Mouse (Mus musculus): ENCODE measurements at regions not wholly inside any gene's neighbourhood (a gene's known extent, or its start where the extent isn't known, plus 50 kb on each side); places are given as distances from the start of the nearest gene placed in this dataset.
A peak's percentile ranks its signal among the peaks of the same experiment; 100 is the strongest.

- ATAC-seq (ENCODE audit: insufficient number of reproducible peaks, low FRiP score, low TSS enrichment): no peak
Measured at GRCm38 (mm10) chr12:50967168-50967810, 318.4 kb upstream of the Prkd1 start.

GRCm38 (mm10) chr12:50953971-50954370 is 305.1 kb upstream of the Prkd1 start:
- no peak for ATAC-seq (ENCODE audit: insufficient number of reproducible peaks, low FRiP score, low TSS enrichment)

- no peak for ATAC-seq (ENCODE audit: insufficient number of reproducible peaks, low FRiP score, low TSS enrichment)
Measured at GRCm38 (mm10) chr12:50947035-50947434, 298.1 kb upstream of the Prkd1 start.

- ATAC-seq (ENCODE audit: insufficient number of reproducible peaks, low FRiP score, low TSS enrichment): peak; percentile 89
Measured at GRCm38 (mm10) chr12:50943741-50944521, 295.0 kb upstream of the Prkd1 start.

GRCm38 (mm10) chr12:50943340-50943739 is 294.4 kb upstream of the Prkd1 start:
- ATAC-seq (ENCODE audit: insufficient number of reproducible peaks, low FRiP score, low TSS enrichment): peak; percentile 39

GRCm38 (mm10) chr12:50935516-50935915 is 286.6 kb upstream of the Prkd1 start:
- ATAC-seq (ENCODE audit: insufficient number of reproducible peaks, low FRiP score, low TSS enrichment): no peak

GRCm38 (mm10) chr12:50932496-50932895 is 283.6 kb upstream of the Prkd1 start:
- ATAC-seq (ENCODE audit: insufficient number of reproducible peaks, low FRiP score, low TSS enrichment): no peak

GRCm38 (mm10) chr12:50929641-50930040 is 280.7 kb upstream of the Prkd1 start:
- no peak for ATAC-seq (ENCODE audit: insufficient number of reproducible peaks, low FRiP score, low TSS enrichment)

GRCm38 (mm10) chr12:50926234-50926633 is 277.3 kb upstream of the Prkd1 start:
- ATAC-seq (ENCODE audit: insufficient number of reproducible peaks, low FRiP score, low TSS enrichment): no peak

GRCm38 (mm10) chr12:50921739-50922138 is 272.8 kb upstream of the Prkd1 start:
- ATAC-seq (ENCODE audit: insufficient number of reproducible peaks, low FRiP score, low TSS enrichment): no peak

- no peak for ATAC-seq (ENCODE audit: insufficient number of reproducible peaks, low FRiP score, low TSS enrichment)
Measured at GRCm38 (mm10) chr12:50899609-50900447, 250.9 kb upstream of the Prkd1 start.

GRCm38 (mm10) chr12:50897606-50898166 is 248.8 kb upstream of the Prkd1 start:
- ATAC-seq (ENCODE audit: insufficient number of reproducible peaks, low FRiP score, low TSS enrichment): no peak

GRCm38 (mm10) chr12:50893604-50894003 is 244.7 kb upstream of the Prkd1 start:
- no peak for ATAC-seq (ENCODE audit: insufficient number of reproducible peaks, low FRiP score, low TSS enrichment)

GRCm38 (mm10) chr12:50875796-50876195 is 226.9 kb upstream of the Prkd1 start:
- ATAC-seq (ENCODE audit: insufficient number of reproducible peaks, low FRiP score, low TSS enrichment): no peak

- ATAC-seq (ENCODE audit: insufficient number of reproducible peaks, low FRiP score, low TSS enrichment): no peak
Measured at GRCm38 (mm10) chr12:50874024-50874398, 225.1 kb upstream of the Prkd1 start.

GRCm38 (mm10) chr12:50873390-50874023 is 224.6 kb upstream of the Prkd1 start:
- ATAC-seq (ENCODE audit: insufficient number of reproducible peaks, low FRiP score, low TSS enrichment): no peak

- ATAC-seq (ENCODE audit: insufficient number of reproducible peaks, low FRiP score, low TSS enrichment): no peak
Measured at GRCm38 (mm10) chr12:50851644-50852043, 202.7 kb upstream of the Prkd1 start.

- no peak for ATAC-seq (ENCODE audit: insufficient number of reproducible peaks, low FRiP score, low TSS enrichment)
Measured at GRCm38 (mm10) chr12:50847976-50848375, 199.1 kb upstream of the Prkd1 start.

- ATAC-seq (ENCODE audit: insufficient number of reproducible peaks, low FRiP score, low TSS enrichment): no peak
Measured at GRCm38 (mm10) chr12:50842744-50843143, 193.8 kb upstream of the Prkd1 start.

GRCm38 (mm10) chr12:50839391-50839790 is 190.5 kb upstream of the Prkd1 start:
- no peak for ATAC-seq (ENCODE audit: insufficient number of reproducible peaks, low FRiP score, low TSS enrichment)
